Mouse (Mus musculus) cerebral cortex, adult 2 months (tissue): ENCODE measurements around the gene Trim54.

Source experiments
- WGBS: fragments of 180-500 bp; shearing (Covaris S2); methylation state at CpG from one replicate; pipeline ENCODE4 v1.1.7; 2018; 5-methylcytosine and 5-hydroxymethylcytosine counted together

Trim54 gene

GRCm38 (mm10) chr5:31183678-31184077 is 67.2 kb downstream of the Trim54 start:
- WGBS: 62% methylated on average over 4 of the region's 4 CpGs
